Mouse (Mus musculus) G1E (cell line): ENCODE measurements around the gene AA467197.

Source experiments
- CTCF ChIP-seq: IDR thresholded peaks from 2 replicates; pipeline ENCODE4 v1.5.1; 2012; ENCODE audit warnings: low read depth, low read length, inconsistent platforms, mixed read lengths
- GATA1 ChIP-seq: IDR thresholded peaks from 2 replicates; pipeline ENCODE4 v1.6.1; 2012; ENCODE audit warnings: borderline replicate concordance, low read length, inconsistent platforms, mixed read lengths
- POLR2AphosphoS5 ChIP-seq: IDR thresholded peaks from 2 replicates; pipeline ENCODE4 v1.6.1; 2012; ENCODE audit warnings: low read depth, low read length, inconsistent platforms; ENCODE audit not compliant: insufficient replicate concordance
- TAL1 ChIP-seq: conservative IDR thresholded peaks from 2 replicates; pipeline ENCODE4 v1.6.1; 2012; ENCODE audit warnings: low read depth, low read length, inconsistent platforms, mixed read lengths

DNA sequence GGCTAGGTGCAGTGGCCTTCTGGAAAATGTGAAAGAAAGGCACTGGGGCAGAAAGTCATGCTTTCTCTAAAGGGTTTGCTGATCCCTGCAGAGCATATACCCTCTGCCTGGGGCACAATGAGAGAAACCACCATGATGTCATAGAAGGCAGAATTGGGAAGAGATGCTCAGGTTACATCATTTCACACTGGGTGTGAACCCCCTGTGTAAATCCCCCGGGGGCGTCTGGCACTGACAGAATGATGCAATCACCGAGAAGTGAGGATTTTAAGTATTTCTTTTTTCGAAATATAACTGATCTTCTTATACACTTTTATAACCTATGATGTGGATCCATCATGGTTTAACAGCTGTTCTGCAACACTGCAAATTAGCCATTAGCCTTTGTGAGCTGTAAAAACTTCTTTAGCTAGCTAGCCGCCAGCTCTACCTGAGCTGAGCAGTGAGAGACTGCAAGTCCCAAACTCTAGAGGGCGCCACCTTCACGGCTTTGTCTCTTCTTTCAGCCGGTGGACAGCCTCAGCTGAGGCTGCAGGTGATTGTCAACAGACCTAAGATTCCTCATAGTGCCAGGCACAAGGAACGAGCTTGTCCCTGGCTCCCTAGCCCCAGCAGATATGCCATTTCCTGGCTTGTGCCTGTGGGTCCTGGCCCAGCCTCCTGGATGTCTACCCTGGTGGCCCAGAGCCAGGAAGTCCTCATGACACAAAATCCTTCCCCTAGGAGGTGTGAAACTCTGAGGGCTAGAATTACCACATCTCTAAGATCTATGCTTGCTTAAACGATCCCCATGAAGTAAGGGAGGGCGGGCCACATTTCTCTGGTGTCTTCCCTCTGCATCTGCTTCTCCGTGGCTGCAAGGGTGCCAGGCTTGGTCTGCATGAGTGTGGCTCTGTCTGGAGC, 29.4 kb downstream of the AA467197 start:
- TF ChIP-seq POLR2AphosphoS5 (no peak), CTCF (no peak), TAL1 (no peak), GATA1 (no peak)
